Mouse (Mus musculus) liver, embryonic 14.5 days (tissue): ENCODE results near the gene Mtg1.

ENCODE experiments used
- CTCF ChIP-seq: IDR thresholded peaks from 2 replicates; pipeline ENCODE4 v1.5.1; 2016; ENCODE audit warnings: antibody characterized with exemption, low read depth, control low read depth
- EP300 ChIP-seq: IDR thresholded peaks from 2 replicates; pipeline ENCODE4 v1.6.1; 2016; ENCODE audit warnings: antibody characterized with exemption, low read depth

DNA sequence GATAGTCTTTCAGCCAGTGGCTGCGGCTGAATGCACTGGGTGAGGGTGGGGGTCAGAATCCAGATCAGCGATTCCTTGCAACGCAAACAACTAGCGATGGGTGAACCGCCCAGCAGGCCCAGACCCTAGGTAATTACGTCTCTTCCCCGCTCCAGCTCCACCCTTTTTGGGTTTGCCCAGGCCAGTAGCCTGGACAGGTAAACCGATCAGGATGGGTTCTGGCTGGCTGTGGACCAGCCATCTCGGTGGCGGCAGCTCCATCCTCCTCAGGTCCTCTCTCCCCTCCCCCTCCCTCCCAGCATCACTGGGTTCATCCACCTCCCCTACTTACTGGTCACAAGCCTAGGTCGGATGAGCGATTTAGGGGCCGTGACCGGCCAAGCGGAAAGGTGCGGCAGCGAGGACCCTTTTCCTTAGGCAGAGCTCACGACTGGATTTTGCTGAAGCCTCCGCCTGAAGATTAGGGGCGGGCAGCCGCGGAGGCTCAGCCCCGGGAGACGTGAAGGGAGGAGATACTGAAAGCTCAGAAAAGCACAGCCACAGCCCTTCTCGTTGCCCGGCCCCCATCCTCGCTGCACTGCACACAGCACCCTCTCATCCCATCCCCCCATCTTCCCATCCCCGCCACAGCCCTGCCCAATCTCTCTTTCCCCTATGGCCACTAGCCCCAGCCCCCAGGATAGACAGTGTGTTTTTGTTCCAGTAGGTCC is 17.0 kb downstream of the Mtg1 start, which contains the start of gene Sprn:
- TF ChIP-seq CTCF, result no peak
- TF ChIP-seq EP300, result no peak
